Mouse (Mus musculus): ENCODE measurements around the gene Tbc1d7. TPM values are rescaled to one million over a fixed set of nuclear protein-coding genes. Genes with fewer than 3 reads are reported as not detected.
A peak's percentile ranks its signal among the peaks of the same experiment; 100 is the strongest.

Gene Tbc1d7
- polyA plus RNA-seq, 1 experiment from 2014 or later = 87.6 TPM

- Histone ChIP-seq H3K27me3 (0 out of 2 replicates have a peak, but pooled peaks cover 4% of the 10 kb centered on the region), H3K27ac (no peak overlapping the region), H3K4me3 (replicated peaks) (no peak overlapping the region), H3K4me1 (replicated peaks) (peaks cover 11% of the 10 kb centered on the region), H3K4me2 (replicated peaks) (no peak overlapping the region), H3K36me3 (peaks cover 32% of the 10 kb centered on the region), H3K9ac (replicated peaks) (no peak overlapping the region), H3K9me3 (no peaks in the 10 kb centered on the region)
- 52% methylated on average over 9 of the region's 9 CpGs for WGBS
- no peak for ATAC-seq
Observed at GRCm38 (mm10) chr13:43167721-43168120, 3.6 kb downstream of the Tbc1d7 start.

- Histone ChIP-seq H3K27me3 (no peaks in the 10 kb centered on the region), H3K27ac (peak overlapping the region; percentile 7; the same call in 1 of the 2 replicates), H3K9ac (replicated peaks) (no peak overlapping the region), H3K9me3 (no peaks in the 10 kb centered on the region), H3K4me1 (replicated peaks) (no peaks in the 10 kb centered on the region), H3K4me3 (replicated peaks) (no peak overlapping the region), H3K4me2 (replicated peaks) (no peak overlapping the region), H3K36me3 (peaks cover 55% of the 10 kb centered on the region)
- 82% methylated on average over 3 of the region's 3 CpGs for WGBS
- no peak for ATAC-seq
Observed at GRCm38 (mm10) chr13:43159429-43159828, 11.9 kb downstream of the Tbc1d7 start.

- Histone ChIP-seq H3K9me3 (no peaks in the 10 kb centered on the region), H3K36me3 (peaks cover 56% of the 10 kb centered on the region), H3K4me3 (replicated peaks) (no peak overlapping the region), H3K9ac (replicated peaks) (no peak overlapping the region), H3K4me1 (replicated peaks) (no peaks in the 10 kb centered on the region), H3K27ac (no peak overlapping the region), H3K4me2 (replicated peaks) (no peak overlapping the region), H3K27me3 (no peaks in the 10 kb centered on the region)
- 66% methylated on average over 5 of the region's 5 CpGs for WGBS
- ATAC-seq = no peak
Observed at GRCm38 (mm10) chr13:43158281-43158680, 13.0 kb downstream of the Tbc1d7 start.

GRCm38 (mm10) chr13:43157370-43157769, 13.9 kb downstream of the Tbc1d7 start:
- Histone ChIP-seq H3K4me2 (replicated peaks) (no peak overlapping the region), H3K9me3 (no peaks in the 10 kb centered on the region), H3K36me3 (peaks cover 60% of the 10 kb centered on the region), H3K4me1 (replicated peaks) (no peaks in the 10 kb centered on the region), H3K4me3 (replicated peaks) (no peak overlapping the region), H3K9ac (replicated peaks) (no peak overlapping the region), H3K27ac (no peak overlapping the region), H3K27me3 (no peaks in the 10 kb centered on the region)
- no peak for ATAC-seq
- 26% methylated on average over 5 of the region's 5 CpGs for WGBS

- Histone ChIP-seq H3K9ac (replicated peaks) (no peak overlapping the region), H3K36me3 (peaks cover 62% of the 10 kb centered on the region)
Observed at GRCm38 (mm10) chr13:43152005-43152520, 19.2 kb downstream of the Tbc1d7 start.

GRCm38 (mm10) chr13:43149661-43150060, 21.6 kb downstream of the Tbc1d7 start:
- no peak overlapping the region for H3K4me3 ChIP-seq (replicated peaks)
- no peaks in the 10 kb centered on the region for H3K27me3 ChIP-seq
- H3K4me2 ChIP-seq (replicated peaks) = no peak overlapping the region
- H3K27ac ChIP-seq = no peak overlapping the region
- H3K4me1 ChIP-seq (replicated peaks) = no peaks in the 10 kb centered on the region
- peaks cover 45% of the 10 kb centered on the region for H3K36me3 ChIP-seq
- no peak overlapping the region for H3K9ac ChIP-seq (replicated peaks)
- no peak for ATAC-seq
- no peaks in the 10 kb centered on the region for H3K9me3 ChIP-seq
- WGBS = 95% methylated on average over 3 of the region's 3 CpGs

More at GRCm38 (mm10) chr13:43152005-43152520, 19.2 kb downstream of the Tbc1d7 start:
- no peak overlapping the region for H3K4me3 ChIP-seq (replicated peaks)
- H3K27me3 ChIP-seq = no peaks in the 10 kb centered on the region
- no peak for ATAC-seq
- H3K27ac ChIP-seq = no peak overlapping the region
- WGBS = 91% methylated on average over 14 of the region's 14 CpGs
- no peaks in the 10 kb centered on the region for H3K9me3 ChIP-seq
- H3K4me1 ChIP-seq (replicated peaks) = no peaks in the 10 kb centered on the region
- H3K4me2 ChIP-seq (replicated peaks) = no peak overlapping the region

GRCm38 (mm10) chr13:43148692-43149091, 22.6 kb downstream of the Tbc1d7 start:
- no peak for ATAC-seq
- no peak overlapping the region for H3K4me3 ChIP-seq (replicated peaks)
- no peaks in the 10 kb centered on the region for H3K9me3 ChIP-seq
- H3K27ac ChIP-seq = no peak overlapping the region
- no peak overlapping the region for H3K4me2 ChIP-seq (replicated peaks)
- no peaks in the 10 kb centered on the region for H3K4me1 ChIP-seq (replicated peaks)
- 84% methylated on average over 4 of the region's 4 CpGs for WGBS
- H3K9ac ChIP-seq (replicated peaks) = no peak overlapping the region
- peaks cover 35% of the 10 kb centered on the region for H3K36me3 ChIP-seq
- H3K27me3 ChIP-seq = no peaks in the 10 kb centered on the region

- Histone ChIP-seq H3K4me1 (replicated peaks) (no peaks in the 10 kb centered on the region), H3K4me3 (replicated peaks) (no peak overlapping the region), H3K9ac (replicated peaks) (no peak overlapping the region), H3K4me2 (replicated peaks) (no peak overlapping the region), H3K9me3 (no peaks in the 10 kb centered on the region), H3K36me3 (peaks cover 17% of the 10 kb centered on the region), H3K27ac (no peak overlapping the region), H3K27me3 (no peaks in the 10 kb centered on the region)
- ATAC-seq = no peak
- 69% methylated on average over 8 of the region's 8 CpGs for WGBS
Observed at GRCm38 (mm10) chr13:43146515-43147258, 24.6 kb downstream of the Tbc1d7 start.

- no peaks in the 10 kb centered on the region for H3K9me3 ChIP-seq
- H3K27me3 ChIP-seq = no peaks in the 10 kb centered on the region
- 83% methylated on average over 7 of the region's 7 CpGs for WGBS
- no peak overlapping the region for H3K4me3 ChIP-seq (replicated peaks)
- no peaks in the 10 kb centered on the region for H3K36me3 ChIP-seq
- no peak overlapping the region for H3K27ac ChIP-seq
- no peaks in the 10 kb centered on the region for H3K4me1 ChIP-seq (replicated peaks)
- H3K9ac ChIP-seq (replicated peaks) = no peak overlapping the region
- no peak for ATAC-seq
- no peak overlapping the region for H3K4me2 ChIP-seq (replicated peaks)
Observed at GRCm38 (mm10) chr13:43144720-43145418, 26.4 kb downstream of the Tbc1d7 start.

- Histone ChIP-seq H3K36me3 (peaks cover 37% of the 10 kb centered on the region), H3K9ac (replicated peaks) (no peak overlapping the region)
- WGBS = 84% methylated on average over 4 of the region's 4 CpGs
Observed at GRCm38 (mm10) chr13:43134468-43134867, 36.8 kb downstream of the Tbc1d7 start.

GRCm38 (mm10) chr13:43133400-43133799, 37.9 kb downstream of the Tbc1d7 start:
- no peak overlapping the region for H3K4me2 ChIP-seq (replicated peaks)
- no peaks in the 10 kb centered on the region for H3K9me3 ChIP-seq
- WGBS = 78% methylated on average over 7 of the region's 7 CpGs
- H3K4me3 ChIP-seq (replicated peaks) = no peak overlapping the region
- H3K27ac ChIP-seq = no peak overlapping the region
- no peak for ATAC-seq
- H3K9ac ChIP-seq (replicated peaks) = no peak overlapping the region
- H3K36me3 ChIP-seq = peaks cover 37% of the 10 kb centered on the region
- H3K4me1 ChIP-seq (replicated peaks) = no peaks in the 10 kb centered on the region
- H3K27me3 ChIP-seq = no peaks in the 10 kb centered on the region

More at GRCm38 (mm10) chr13:43134468-43134867, 36.8 kb downstream of the Tbc1d7 start:
- Histone ChIP-seq H3K4me1 (replicated peaks) (no peaks in the 10 kb centered on the region), H3K4me3 (replicated peaks) (no peak overlapping the region), H3K27ac (no peak overlapping the region), H3K4me2 (replicated peaks) (no peak overlapping the region), H3K27me3 (no peaks in the 10 kb centered on the region), H3K9me3 (no peaks in the 10 kb centered on the region)
- ATAC-seq = no peak

- no peak for ATAC-seq
- H3K27me3 ChIP-seq = no peaks in the 10 kb centered on the region
- H3K36me3 ChIP-seq = peaks cover 37% of the 10 kb centered on the region
- no peaks in the 10 kb centered on the region for H3K9me3 ChIP-seq
- 74% methylated on average over 9 of the region's 9 CpGs for WGBS
- H3K4me3 ChIP-seq (replicated peaks) = no peak overlapping the region
- no peak overlapping the region for H3K27ac ChIP-seq
- no peak overlapping the region for H3K9ac ChIP-seq (replicated peaks)
- H3K4me1 ChIP-seq (replicated peaks) = no peaks in the 10 kb centered on the region
- H3K4me2 ChIP-seq (replicated peaks) = no peak overlapping the region
Observed at GRCm38 (mm10) chr13:43132859-43133258, 38.4 kb downstream of the Tbc1d7 start.
